Mouse (Mus musculus) brain, embryonic 14.5 days (tissue): ENCODE results near the gene Slc25a25.

Experiments
- CTCF ChIP-seq: fragments of 200-500 bp; IDR thresholded peaks from 2 replicates; pipeline ENCODE4 v1.5.1; 2012; ENCODE audit warnings: inconsistent platforms, mild to moderate bottlenecking, moderate library complexity, borderline replicate concordance; ENCODE audit not compliant: insufficient read depth, insufficient read length; ENCODE audit errors: extremely low read depth
- POLR2A ChIP-seq: fragments of 200-500 bp; IDR thresholded peaks from 2 replicates; pipeline ENCODE4 v1.6.1; 2012; ENCODE audit warnings: mild to moderate bottlenecking, inconsistent platforms, borderline replicate concordance; ENCODE audit not compliant: poor library complexity, insufficient read depth, insufficient read length, severe bottlenecking; ENCODE audit errors: extremely low read depth

DNA sequence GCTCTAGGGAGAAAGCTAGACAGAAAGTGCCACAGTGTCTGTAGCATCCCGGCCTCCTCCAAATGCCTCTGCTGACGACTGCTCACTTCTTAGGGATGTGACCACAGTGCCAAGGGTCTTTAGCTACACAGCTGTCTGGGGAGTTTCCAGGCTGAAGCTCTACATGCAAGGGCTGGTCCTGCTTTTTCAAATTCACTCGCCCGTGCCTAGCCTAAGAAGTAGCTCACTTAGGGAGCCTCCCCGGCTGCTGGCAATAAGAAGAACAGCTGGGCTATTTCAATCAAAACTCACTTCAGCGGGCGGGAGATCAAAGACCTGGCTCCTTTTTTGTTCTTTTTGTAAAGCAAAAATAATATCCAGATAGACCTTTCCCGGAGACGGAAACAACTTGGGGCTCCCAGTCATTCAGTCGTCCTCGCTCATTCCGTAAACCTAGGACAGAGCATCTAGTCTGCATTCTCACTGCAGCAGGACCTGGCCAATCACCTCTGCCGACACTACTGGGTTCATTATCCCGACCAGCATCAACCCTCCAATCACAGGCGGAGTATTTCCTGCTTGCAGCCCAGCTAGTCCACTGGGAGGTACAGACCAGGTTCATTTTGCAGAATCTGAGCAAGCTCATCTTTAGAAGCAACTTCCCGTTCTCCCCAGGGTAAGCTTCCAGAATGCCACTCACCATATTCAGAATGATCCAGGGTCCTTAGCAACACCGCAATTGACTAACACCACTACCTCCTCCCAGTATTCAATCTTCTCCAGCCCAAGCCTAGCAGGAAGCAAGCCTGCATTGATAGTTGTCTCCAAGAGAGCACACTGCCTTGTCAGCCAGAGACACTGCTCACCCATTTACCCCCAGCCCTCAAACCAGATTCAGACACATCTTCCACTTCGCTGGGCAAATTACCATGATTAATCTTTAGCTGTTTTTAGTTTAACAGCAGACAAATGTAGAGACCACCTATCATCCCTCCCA, 20.3 kb downstream of the Slc25a25 start:
- TF ChIP-seq CTCF (no peak), POLR2A (peak; percentile 12; the same call in 1 of the 2 replicates)
